Mouse (Mus musculus) forebrain, embryonic 12.5 days (tissue): ENCODE measurements around the gene Arhgef3. TPM values are rescaled to one million over a fixed set of nuclear protein-coding genes. Genes with fewer than 3 reads are reported as not detected.

ENCODE experiments used
- ATAC-seq: fragments of 200-750 bp; cut with Nextera tagmentation; 2 replicates; pipeline ENCODE4 v1.8.0; 2017; ENCODE audit warnings: moderate TSS enrichment; ENCODE audit not compliant: low FRiP score
- H3K27ac ChIP-seq: fragments of 300-500 bp; sonication (generic); 2 replicates; pipeline ENCODE4 v1.5.1; 2016; ENCODE audit warnings: mild to moderate bottlenecking
- H3K27me3 ChIP-seq: fragments of 300-500 bp; sonication (generic); 2 replicates; pipeline ENCODE4 v1.6.1; 2016; ENCODE audit warnings: mild to moderate bottlenecking
- H3K36me3 ChIP-seq: fragments of 300-500 bp; sonication (generic); replicated peaks from 2 replicates; pipeline ENCODE4 v1.6.1; 2016; ENCODE audit warnings: mild to moderate bottlenecking
- H3K4me1 ChIP-seq: fragments of 300-500 bp; sonication (generic); 2 replicates; pipeline ENCODE4 v1.6.1; 2016
- H3K4me2 ChIP-seq: fragments of 300-500 bp; sonication (generic); 2 replicates; pipeline ENCODE4 v1.6.1; 2016; ENCODE audit warnings: mild to moderate bottlenecking, moderate library complexity
- H3K4me3 ChIP-seq: fragments of 300-500 bp; sonication (generic); replicated peaks from 2 replicates; pipeline ENCODE4 v1.5.1; 2016; ENCODE audit warnings: mild to moderate bottlenecking
- H3K9ac ChIP-seq: fragments of 300-500 bp; sonication (generic); 2 replicates; pipeline ENCODE4 v1.6.1; 2016; ENCODE audit warnings: mild to moderate bottlenecking
- H3K9me3 ChIP-seq: fragments of 300-500 bp; sonication (generic); 2 replicates; pipeline ENCODE4 v1.6.1; 2016
- WGBS: fragments of 180-500 bp; shearing (Covaris S2); methylation state at CpG from one replicate; pipeline ENCODE4 v1.1.7; 2016; 5-methylcytosine and 5-hydroxymethylcytosine counted together
- polyA plus RNA-seq: library from polyadenylated mRNA; unstranded; fragments of >200 nt; fragmentation: Nextera tagmentation; extraction: Ambion mirVana; gene quantifications from 2 replicates; pipeline ENCODE4 v1.2.1, GENCODE M21; 2016

Arhgef3 gene
- polyA plus RNA-seq, 1 experiment from 2014 or later: 2.4 TPM

- no peak for ATAC-seq
- Histone ChIP-seq H3K4me1 (peaks cover 18% of the 10 kb centered on the region), H3K27ac (no peak overlapping the region), H3K36me3 (no peaks in the 10 kb centered on the region), H3K27me3 (no peaks in the 10 kb centered on the region; the same call in 1 of the 2 replicates), H3K9me3 (no peaks in the 10 kb centered on the region), H3K4me2 (no peak overlapping the region), H3K9ac (no peak overlapping the region), H3K4me3 (no peak overlapping the region)
- WGBS: 65% methylated on average over 10 of the region's 10 CpGs
Measured at GRCm38 (mm10) chr14:27271371-27272071, 156.8 kb downstream of the Arhgef3 start.

GRCm38 (mm10) chr14:27272072-27272834, 157.6 kb downstream of the Arhgef3 start:
- H3K9ac ChIP-seq: no peak overlapping the region
- no peak for ATAC-seq
- peaks cover 18% of the 10 kb centered on the region for H3K4me1 ChIP-seq
- H3K27ac ChIP-seq: no peak overlapping the region
- no peaks in the 10 kb centered on the region for H3K9me3 ChIP-seq
- WGBS: 19% methylated on average over 11 of the region's 11 CpGs
- no peak overlapping the region for H3K4me2 ChIP-seq
- H3K4me3 ChIP-seq: no peak overlapping the region
- no peaks in the 10 kb centered on the region; the same call in 1 of the 2 replicates for H3K27me3 ChIP-seq
- H3K36me3 ChIP-seq: no peaks in the 10 kb centered on the region

GRCm38 (mm10) chr14:27272835-27273138, 158.1 kb downstream of the Arhgef3 start:
- Histone ChIP-seq H3K9me3 (no peaks in the 10 kb centered on the region), H3K27ac (no peak overlapping the region), H3K27me3 (no peaks in the 10 kb centered on the region; the same call in 1 of the 2 replicates), H3K4me3 (no peak overlapping the region), H3K4me2 (no peak overlapping the region), H3K9ac (no peak overlapping the region), H3K4me1 (peaks cover 18% of the 10 kb centered on the region), H3K36me3 (no peaks in the 10 kb centered on the region)
- ATAC-seq: no peak
- WGBS: 57% methylated on average over 2 of the region's 2 CpGs

- Histone ChIP-seq H3K27me3 (no peaks in the 10 kb centered on the region; the same call in 1 of the 2 replicates), H3K4me1 (peaks cover 18% of the 10 kb centered on the region), H3K4me3 (no peak overlapping the region), H3K36me3 (no peaks in the 10 kb centered on the region), H3K4me2 (no peak overlapping the region), H3K9ac (no peak overlapping the region), H3K27ac (no peak overlapping the region), H3K9me3 (no peaks in the 10 kb centered on the region)
- no peak for ATAC-seq
Measured at GRCm38 (mm10) chr14:27273169-27273568, 158.5 kb downstream of the Arhgef3 start.

- Histone ChIP-seq H3K4me1 (peaks cover 6% of the 10 kb centered on the region), H3K9ac (no peak overlapping the region), H3K9me3 (no peaks in the 10 kb centered on the region), H3K4me3 (no peak overlapping the region), H3K36me3 (no peaks in the 10 kb centered on the region), H3K27ac (no peak overlapping the region), H3K4me2 (no peak overlapping the region), H3K27me3 (no peaks in the 10 kb centered on the region)
- WGBS: 87% methylated on average over 3 of the region's 3 CpGs
- no peak for ATAC-seq
Measured at GRCm38 (mm10) chr14:27277259-27277658, 162.6 kb downstream of the Arhgef3 start.

GRCm38 (mm10) chr14:27280201-27280890, 165.6 kb downstream of the Arhgef3 start:
- H3K36me3 ChIP-seq: no peaks in the 10 kb centered on the region
- ATAC-seq: no peak
- H3K9me3 ChIP-seq: no peaks in the 10 kb centered on the region
- no peak overlapping the region for H3K27ac ChIP-seq
- no peaks in the 10 kb centered on the region for H3K4me1 ChIP-seq
- WGBS: 87% methylated on average over 8 of the region's 8 CpGs
- no peak overlapping the region for H3K9ac ChIP-seq
- H3K27me3 ChIP-seq: no peaks in the 10 kb centered on the region
- H3K4me2 ChIP-seq: no peak overlapping the region
- H3K4me3 ChIP-seq: no peak overlapping the region

- Histone ChIP-seq H3K27ac (no peak overlapping the region), H3K9me3 (no peaks in the 10 kb centered on the region), H3K27me3 (no peaks in the 10 kb centered on the region), H3K36me3 (no peaks in the 10 kb centered on the region), H3K4me2 (no peak overlapping the region), H3K4me1 (no peaks in the 10 kb centered on the region), H3K9ac (no peak overlapping the region), H3K4me3 (no peak overlapping the region)
- ATAC-seq: no peak
Measured at GRCm38 (mm10) chr14:27283956-27284355, 169.3 kb downstream of the Arhgef3 start.

- no peaks in the 10 kb centered on the region for H3K27me3 ChIP-seq
- H3K4me3 ChIP-seq: no peak overlapping the region
- WGBS: 68% methylated on average over 4 of the region's 4 CpGs
- H3K9me3 ChIP-seq: no peaks in the 10 kb centered on the region
- ATAC-seq: no peak
- H3K36me3 ChIP-seq: no peaks in the 10 kb centered on the region
- H3K4me2 ChIP-seq: no peak overlapping the region
- H3K4me1 ChIP-seq: no peaks in the 10 kb centered on the region
- no peak overlapping the region for H3K9ac ChIP-seq
- no peak overlapping the region for H3K27ac ChIP-seq
Measured at GRCm38 (mm10) chr14:27286202-27286601, 171.5 kb downstream of the Arhgef3 start.

- Histone ChIP-seq H3K36me3 (no peaks in the 10 kb centered on the region), H3K4me1 (no peaks in the 10 kb centered on the region), H3K27me3 (no peaks in the 10 kb centered on the region), H3K4me2 (no peak overlapping the region), H3K27ac (no peak overlapping the region), H3K9me3 (no peaks in the 10 kb centered on the region), H3K9ac (no peak overlapping the region), H3K4me3 (no peak overlapping the region)
- no peak for ATAC-seq
- 85% methylated on average over 5 of the region's 5 CpGs for WGBS
Measured at GRCm38 (mm10) chr14:27289053-27289452, 174.4 kb downstream of the Arhgef3 start.

GRCm38 (mm10) chr14:27292101-27292500, 177.4 kb downstream of the Arhgef3 start:
- Histone ChIP-seq H3K36me3 (no peaks in the 10 kb centered on the region), H3K4me1 (no peaks in the 10 kb centered on the region), H3K27ac (no peak overlapping the region), H3K27me3 (no peaks in the 10 kb centered on the region), H3K9me3 (no peaks in the 10 kb centered on the region), H3K4me2 (no peak overlapping the region), H3K9ac (no peak overlapping the region), H3K4me3 (no peak overlapping the region)
- ATAC-seq: no peak
- WGBS: 93% methylated on average over 6 of the region's 6 CpGs

GRCm38 (mm10) chr14:27295821-27296220, 181.1 kb downstream of the Arhgef3 start:
- Histone ChIP-seq H3K36me3 (no peaks in the 10 kb centered on the region), H3K9ac (no peak overlapping the region), H3K9me3 (no peaks in the 10 kb centered on the region), H3K4me1 (no peaks in the 10 kb centered on the region), H3K27ac (no peak overlapping the region), H3K27me3 (no peaks in the 10 kb centered on the region), H3K4me3 (no peak overlapping the region), H3K4me2 (no peak overlapping the region)
- WGBS: 86% methylated on average over 7 of the region's 7 CpGs
- ATAC-seq: no peak

GRCm38 (mm10) chr14:27296987-27297386, 182.3 kb downstream of the Arhgef3 start:
- H3K9me3 ChIP-seq: no peaks in the 10 kb centered on the region
- no peak overlapping the region for H3K4me3 ChIP-seq
- H3K27me3 ChIP-seq: no peaks in the 10 kb centered on the region
- ATAC-seq: no peak
- H3K36me3 ChIP-seq: no peaks in the 10 kb centered on the region
- H3K4me1 ChIP-seq: no peaks in the 10 kb centered on the region
- no peak overlapping the region for H3K4me2 ChIP-seq
- no peak overlapping the region for H3K27ac ChIP-seq
- no peak overlapping the region for H3K9ac ChIP-seq
- 91% methylated on average over 5 of the region's 5 CpGs for WGBS
